Mouse (Mus musculus): Measurements from ENCODE around the gene March7. TPM values are rescaled to one million over a fixed set of nuclear protein-coding genes. Genes with fewer than 3 reads are reported as not detected.

The March7 gene
- polyA plus RNA-seq, 1 experiment from 2014 or later = 114 TPM

DNA sequence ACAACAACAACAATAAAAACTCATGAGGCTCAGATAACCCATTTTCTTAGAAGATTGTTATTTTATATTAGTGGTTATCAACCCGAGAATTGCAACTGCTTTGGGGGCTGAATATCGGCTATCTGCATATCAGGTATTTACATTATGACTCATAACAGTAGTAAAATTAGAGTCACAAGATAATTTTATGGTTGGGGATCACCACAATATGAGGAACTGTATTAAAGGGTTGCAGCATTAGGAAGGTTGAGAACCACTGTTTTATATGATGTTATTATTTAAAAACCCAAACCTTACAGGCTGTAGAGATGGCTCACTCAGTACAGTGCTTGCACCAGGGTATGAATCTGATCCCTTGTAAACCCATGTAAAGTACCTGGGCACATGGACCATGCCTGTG, 89.6 kb downstream of the March7 start:
- Histone ChIP-seq H3K4me1 (no peaks in the 10 kb centered on the region), H3K4me3 (no peak overlapping the region), H3K36me3 (no peaks in the 10 kb centered on the region), H3K9me3 (0 out of 2 replicates have a peak, but pooled peaks cover 3% of the 10 kb centered on the region), H3K9ac (replicated peaks) (no peak overlapping the region), H3K27me3 (no peaks in the 10 kb centered on the region), H3K27ac (replicated peaks) (no peak overlapping the region), H3K4me2 (replicated peaks) (no peak overlapping the region)
- ATAC-seq (replicated peaks) = no peak
- 96% methylated on average over 2 of the region's 2 CpGs for WGBS

Other genes with a start within 250 kb of the March7 start
- gene Baz2b, start within 50 bp of the March7 start, polyA plus RNA-seq (2015; fragmentation: Nextera tagmentation; extraction: Ambion mirVana) = 71.6 and 75.0 TPM in 2 replicates
- 9.2 and 10.3 TPM in 2 replicates for gene Cd302, start 74.6 kb downstream of the March7 start, polyA plus RNA-seq (2015; fragmentation: Nextera tagmentation; extraction: Ambion mirVana)
- gene Ly75, start 173.4 kb downstream of the March7 start, polyA plus RNA-seq (2015; fragmentation: Nextera tagmentation; extraction: Ambion mirVana) = 0.52 and 0.54 TPM in 2 replicates

All from forebrain, embryonic 15.5 days (tissue).